In the genomic region with DNA sequence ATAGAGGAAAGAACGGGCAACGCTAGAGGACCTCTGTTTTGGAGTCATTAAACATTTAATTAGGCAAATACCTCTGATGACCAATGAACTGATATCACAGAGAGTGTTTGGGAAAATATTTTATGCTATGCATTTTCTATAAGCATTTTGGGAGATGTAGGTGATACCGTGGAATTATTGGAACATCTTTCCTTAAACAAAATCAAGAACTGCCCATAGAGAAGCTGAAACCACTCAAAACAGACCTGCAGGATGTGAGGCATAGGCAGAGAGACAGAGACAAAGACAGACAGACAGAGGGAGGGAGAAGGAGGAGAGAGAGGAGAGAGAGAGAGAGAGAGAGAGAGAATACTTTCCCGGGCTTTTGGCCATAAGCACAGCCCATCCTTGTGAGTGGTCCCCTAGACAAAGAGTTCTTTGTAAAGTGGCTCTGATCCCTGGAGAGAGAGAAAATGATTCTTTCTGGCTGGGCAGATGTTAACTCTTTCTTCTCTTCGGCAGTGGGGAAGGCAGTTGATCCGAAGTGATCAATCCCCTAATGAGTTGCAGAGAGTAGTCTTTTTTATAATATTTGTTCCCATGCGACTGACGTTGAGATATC, we compare ENCODE assay signal across 16 mouse cellular contexts. TPM values are rescaled to one million over a fixed set of nuclear protein-coding genes. Genes with fewer than 3 reads are reported as not detected.
DNase-seq lines count a peak whose midpoint lies in the region; ATAC-seq lines count a peak whose summit lies in the region.
"Had no signal": no experiment of that assay in that cellular context is flagged by ENCODE, and none has a peak within 500 bp of the region (broad histone marks: within the 10 kb centered on the region; RNA-seq: fewer than 3 reads in every experiment).

No protein-coding gene starts in this region.

- peaks cover 3% of the 10 kb centered on the region; the same call in 1 of the 2 replicates for H3K4me1 ChIP-seq in midbrain, embryonic 11.5 days (ENCODE audit: control insufficient read depth, insufficient read depth, low read length)
- H3K4me1 ChIP-seq in midbrain, embryonic 13.5 days (replicated peaks), result peaks cover 7% of the 10 kb centered on the region; the same call in 1 of the 2 replicates
- H3K4me1 ChIP-seq in embryonic facial prominence, embryonic 10.5 days, result peaks cover 24% of the 10 kb centered on the region
- H3K4me1 ChIP-seq in hindbrain, embryonic 16.5 days (ENCODE audit: control insufficient read depth, insufficient read depth, low read depth, low read length), result no peaks in the 10 kb centered on the region
- H3K4me1 ChIP-seq: lung, embryonic 15.5 days; megakaryocyte, embryonic 14.5 days had no signal

- peak; percentile 82 for ATAC-seq in midbrain, embryonic 11.5 days (ENCODE audit: low FRiP score)
- no peak for ATAC-seq in midbrain, embryonic 13.5 days
- peak; percentile 77 for ATAC-seq in hindbrain, embryonic 16.5 days

- H3K9me3 ChIP-seq in midbrain, embryonic 11.5 days (ENCODE audit: control insufficient read depth, low read length), result no peaks in the 10 kb centered on the region
- no peaks in the 10 kb centered on the region for H3K9me3 ChIP-seq in midbrain, embryonic 13.5 days
- no peaks in the 10 kb centered on the region for H3K9me3 ChIP-seq in embryonic facial prominence, embryonic 10.5 days
- no peaks in the 10 kb centered on the region for H3K9me3 ChIP-seq in hindbrain, embryonic 16.5 days (ENCODE audit: control insufficient read depth, low read length)
- H3K9me3 ChIP-seq: lung, embryonic 15.5 days had no signal

- no peak overlapping the region for H3K27ac ChIP-seq in midbrain, embryonic 11.5 days (ENCODE audit: low read depth, low read length)
- no peak overlapping the region for H3K27ac ChIP-seq in midbrain, embryonic 13.5 days
- H3K27ac ChIP-seq in embryonic facial prominence, embryonic 10.5 days (replicated peaks), result peak overlapping the region; percentile 78
- H3K27ac ChIP-seq in hindbrain, embryonic 16.5 days (ENCODE audit: low read depth, low read length), result no peak overlapping the region
- H3K27ac ChIP-seq: lung, embryonic 15.5 days had no signal

- peak; percentile 83 for DNase-seq in midbrain, embryonic 11.5 days (ENCODE audit: low spot score, missing footprints)
- DNase-seq in embryonic facial prominence, embryonic 10.5 days (ENCODE audit: low spot score), result peak; percentile 37
- DNase-seq in telencephalon, adult 2 months (ENCODE audit: low read depth, low spot score), result peak; percentile 13
- DNase-seq in heart, adult 9 months (ENCODE audit: low spot score in 2 of 2), result no peak
- no peak for DNase-seq in adrenal gland, postnatal 10 days
- DNase-seq: cerebellum, adult 18-20 months; kidney, adult 9 months; liver; thymus, adult 18-20 months had no signal

- no peak overlapping the region for H3K9ac ChIP-seq in midbrain, embryonic 11.5 days (ENCODE audit: low read length)
- no peak overlapping the region for H3K9ac ChIP-seq in midbrain, embryonic 13.5 days (replicated peaks)
- no peak overlapping the region for H3K9ac ChIP-seq in hindbrain, embryonic 16.5 days (ENCODE audit: low read depth, low read length)
- H3K9ac ChIP-seq: lung, embryonic 15.5 days had no signal

- H3K4me3 ChIP-seq in midbrain, embryonic 11.5 days (ENCODE audit: low read depth, low read length), result no peak overlapping the region
- H3K4me3 ChIP-seq in midbrain, embryonic 13.5 days (replicated peaks), result no peak overlapping the region
- no peak overlapping the region for H3K4me3 ChIP-seq in embryonic facial prominence, embryonic 10.5 days
- H3K4me3 ChIP-seq in hindbrain, embryonic 16.5 days (ENCODE audit: low read length), result no peak overlapping the region
- H3K4me3 ChIP-seq: lung, embryonic 15.5 days; megakaryocyte, embryonic 14.5 days had no signal

- H3K4me2 ChIP-seq in midbrain, embryonic 11.5 days, result no peak overlapping the region
- H3K4me2 ChIP-seq in midbrain, embryonic 13.5 days (replicated peaks), result no peak overlapping the region
- H3K4me2 ChIP-seq in hindbrain, embryonic 16.5 days (ENCODE audit: low read length), result no peak overlapping the region
- H3K4me2 ChIP-seq: lung, embryonic 15.5 days had no signal

- H3K27me3 ChIP-seq in midbrain, embryonic 11.5 days (ENCODE audit: control insufficient read depth, insufficient read depth, low read length), result no peaks in the 10 kb centered on the region
- no peaks in the 10 kb centered on the region for H3K27me3 ChIP-seq in midbrain, embryonic 13.5 days
- no peaks in the 10 kb centered on the region for H3K27me3 ChIP-seq in embryonic facial prominence, embryonic 10.5 days (replicated peaks; ENCODE audit: low read depth, poor library complexity, severe bottlenecking)
- no peaks in the 10 kb centered on the region for H3K27me3 ChIP-seq in hindbrain, embryonic 16.5 days (replicated peaks; ENCODE audit: control insufficient read depth, insufficient read depth, low read length)
- H3K27me3 ChIP-seq: lung, embryonic 15.5 days; megakaryocyte, embryonic 14.5 days had no signal

- no peaks in the 10 kb centered on the region for H3K36me3 ChIP-seq in midbrain, embryonic 11.5 days (ENCODE audit: control insufficient read depth, insufficient read depth, low read length)
- no peaks in the 10 kb centered on the region for H3K36me3 ChIP-seq in midbrain, embryonic 13.5 days
- H3K36me3 ChIP-seq in embryonic facial prominence, embryonic 10.5 days (replicated peaks), result no peaks in the 10 kb centered on the region
- no peaks in the 10 kb centered on the region for H3K36me3 ChIP-seq in hindbrain, embryonic 16.5 days (ENCODE audit: control insufficient read depth, insufficient read depth, low read length)
- H3K36me3 ChIP-seq: lung, embryonic 15.5 days had no signal

- WGBS in midbrain, embryonic 11.5 days, result 45% methylated on average over 8 of the region's 8 CpGs
- 41% methylated on average over 8 of the region's 8 CpGs for WGBS in midbrain, embryonic 13.5 days
- 32% methylated on average over 8 of the region's 8 CpGs for WGBS in embryonic facial prominence, embryonic 10.5 days
- 35% methylated on average over 8 of the region's 8 CpGs for WGBS in hindbrain, embryonic 16.5 days

RNA-seq across cellular contexts. Expression of a gene that starts 43.2 kb away (rescaled TPM):
- polyA plus RNA-seq in midbrain, embryonic 11.5 days (2014; fragmentation: Nextera tagmentation; extraction: Ambion mirVana), result 0.50 and 0.51 TPM in 2 replicates
- 1.3 TPM in 2 replicates for polyA plus RNA-seq in midbrain, embryonic 13.5 days (2015; fragmentation: Nextera tagmentation; extraction: Ambion mirVana)
- 2.4 and 2.7 TPM in 2 replicates for polyA plus RNA-seq in embryonic facial prominence, embryonic 10.5 days (2016; fragmentation: Nextera tagmentation; extraction: Ambion mirVana)
- 1.2 and 1.3 TPM in 2 replicates for polyA plus RNA-seq in hindbrain, embryonic 16.5 days (2015; fragmentation: Nextera tagmentation; extraction: Ambion mirVana)
- 1 to 10 TPM; 4.5 to 7.6 TPM for total RNA-seq in adrenal gland, postnatal 10 days (2021)
- total RNA-seq: MEL had no signal

RNA-seq across cellular contexts. Expression of a gene that starts 54.9 kb away (rescaled TPM):
- 0.04 TPM in 1 of 2 replicates, not detected in the other for polyA plus RNA-seq in midbrain, embryonic 11.5 days (2014; fragmentation: Nextera tagmentation; extraction: Ambion mirVana)
- polyA plus RNA-seq in midbrain, embryonic 13.5 days (2015; fragmentation: Nextera tagmentation; extraction: Ambion mirVana), result 0.10 and 0.24 TPM in 2 replicates
- polyA plus RNA-seq in embryonic facial prominence, embryonic 10.5 days (2016; fragmentation: Nextera tagmentation; extraction: Ambion mirVana), result 0.15 and 0.27 TPM in 2 replicates
- 3.6 and 5.0 TPM in 2 replicates for polyA plus RNA-seq in hindbrain, embryonic 16.5 days (2015; fragmentation: Nextera tagmentation; extraction: Ambion mirVana)
- total RNA-seq in adrenal gland, postnatal 10 days (2021), result under 1 TPM; 0.45 to 0.48 TPM
- total RNA-seq: gastrocnemius, postnatal 4 days; MEL had no signal
- polyA plus RNA-seq: heart, embryonic 14.5 days; lung, embryonic 15.5 days had no signal

Comparison
In these comparisons a context has a peak if more than half of its experiments do, and no peak if none do; other contexts are left out.
1. DNase-seq: peak in midbrain, embryonic 11.5 days (single experiment), embryonic facial prominence, embryonic 10.5 days (single experiment) and telencephalon, adult 2 months (single experiment); none in heart, adult 9 months (0 of 2) and adrenal gland, postnatal 10 days (single experiment).